Mouse (Mus musculus) heart, embryonic 11.5 days (tissue): Measurements from ENCODE around the gene Klf5. TPM values are rescaled to one million over a fixed set of nuclear protein-coding genes. Genes with fewer than 3 reads are reported as not detected.
A peak's percentile ranks its signal among the peaks of the same experiment; 100 is the strongest.

Source experiments
- ATAC-seq: fragments of 200-750 bp; cut with Nextera tagmentation; replicated peaks from 2 replicates; pipeline ENCODE4 v1.8.0; 2017; ENCODE audit warnings: moderate library complexity; ENCODE audit not compliant: insufficient number of reproducible peaks, low FRiP score, low TSS enrichment
- H3K27ac ChIP-seq: fragments of 300-500 bp; sonication (generic); 2 replicates; pipeline ENCODE4 v1.5.1; 2014; ENCODE audit warnings: mild to moderate bottlenecking, low read depth, low read length
- H3K27me3 ChIP-seq: fragments of 300-500 bp; sonication (generic); 2 replicates; pipeline ENCODE4 v1.6.1; 2014; ENCODE audit warnings: mild to moderate bottlenecking, low read length, mixed read lengths; ENCODE audit not compliant: control insufficient read depth, insufficient read depth
- H3K36me3 ChIP-seq: fragments of 300-500 bp; sonication (generic); 2 replicates; pipeline ENCODE4 v1.6.1; 2014; ENCODE audit warnings: mild to moderate bottlenecking, low read length, moderate library complexity, mixed read lengths; ENCODE audit not compliant: control insufficient read depth, insufficient read depth
- H3K4me1 ChIP-seq: fragments of 300-500 bp; sonication (generic); 2 replicates; pipeline ENCODE4 v1.6.1; 2014; ENCODE audit warnings: low read length; ENCODE audit not compliant: control insufficient read depth, insufficient read depth
- H3K4me2 ChIP-seq: fragments of 300-500 bp; sonication (generic); 2 replicates; pipeline ENCODE4 v1.6.1; 2014; ENCODE audit warnings: mild to moderate bottlenecking, moderate library complexity
- H3K4me3 ChIP-seq: fragments of 300-500 bp; sonication (generic); 2 replicates; pipeline ENCODE4 v1.5.1; 2014; ENCODE audit warnings: low read depth, low read length
- H3K9ac ChIP-seq: fragments of 300-500 bp; sonication (generic); 2 replicates; pipeline ENCODE4 v1.6.1; 2014; ENCODE audit warnings: mild to moderate bottlenecking, low read depth, low read length, moderate library complexity
- H3K9me3 ChIP-seq: fragments of 300-500 bp; sonication (generic); replicated peaks from 2 replicates; pipeline ENCODE4 v1.6.1; 2016; ENCODE audit warnings: low read length; ENCODE audit not compliant: control insufficient read depth
- WGBS: fragments of 180-500 bp; shearing (Covaris S2); extraction: QIAGEN DNeasy Blood & Tissue Kit; methylation state at CpG from one replicate; pipeline ENCODE4 v1.1.7; 2014; ENCODE audit not compliant: insufficient replicate concordance; 5-methylcytosine and 5-hydroxymethylcytosine counted together
- polyA plus RNA-seq: library from polyadenylated mRNA; unstranded; fragments of >200 nt; fragmentation: Nextera tagmentation; extraction: Ambion mirVana; gene quantifications from 2 replicates; pipeline ENCODE4 v1.2.1, GENCODE M21; 2014

Gene Klf5
- 2.4 and 2.6 TPM in 2 replicates for polyA plus RNA-seq

- WGBS, result under 1% methylated on average over 48 of the region's 67 CpGs
- H3K9ac ChIP-seq, result peak within 1 kb of the TSS; percentile 69
- ATAC-seq, result peak; percentile 96
- no peaks in the 10 kb centered on the region for H3K9me3 ChIP-seq
- H3K27me3 ChIP-seq, result peaks cover 10% of the 10 kb centered on the region
- 0 out of 2 replicates have a peak within 1 kb of the TSS, but pooled peaks have one; percentile 35 for H3K27ac ChIP-seq
- H3K4me3 ChIP-seq, result peak within 1 kb of the TSS; percentile 77
- peak within 1 kb of the TSS; percentile 99 for H3K4me2 ChIP-seq
- no peaks in the 10 kb centered on the region for H3K36me3 ChIP-seq
- H3K4me1 ChIP-seq, result peaks cover 3% of the 10 kb centered on the region; the same call in 1 of the 2 replicates
Observed at GRCm38 (mm10) chr14:99298385-99299021, at the start of gene Klf5. Gene Klf5, plus strand, starts transcription at chr14:99298691.

- Histone ChIP-seq H3K27me3 (no peaks in the 10 kb centered on the region), H3K9me3 (no peaks in the 10 kb centered on the region), H3K27ac (no peak overlapping the region), H3K4me3 (no peak overlapping the region), H3K9ac (no peak overlapping the region), H3K36me3 (no peaks in the 10 kb centered on the region), H3K4me2 (no peak overlapping the region), H3K4me1 (no peaks in the 10 kb centered on the region)
- WGBS, result 86% methylated on average over 12 of the region's 12 CpGs
- no peak for ATAC-seq
Observed at GRCm38 (mm10) chr14:99262026-99262425, 36.5 kb upstream of the Klf5 start.

- H3K4me1 ChIP-seq, result no peaks in the 10 kb centered on the region
- 71% methylated on average over 6 of the region's 6 CpGs for WGBS
- no peak overlapping the region for H3K27ac ChIP-seq
- no peak overlapping the region for H3K4me3 ChIP-seq
- no peaks in the 10 kb centered on the region for H3K27me3 ChIP-seq
- no peak for ATAC-seq
- H3K9me3 ChIP-seq, result no peaks in the 10 kb centered on the region
- no peak overlapping the region for H3K9ac ChIP-seq
- no peak overlapping the region for H3K4me2 ChIP-seq
- H3K36me3 ChIP-seq, result no peaks in the 10 kb centered on the region
Observed at GRCm38 (mm10) chr14:99263816-99264215, 34.7 kb upstream of the Klf5 start.

- no peak overlapping the region for H3K9ac ChIP-seq
- H3K4me3 ChIP-seq, result no peak overlapping the region
- H3K9me3 ChIP-seq, result no peaks in the 10 kb centered on the region
- ATAC-seq, result no peak
- no peak overlapping the region for H3K4me2 ChIP-seq
- WGBS, result 75% methylated on average over 14 of the region's 14 CpGs
- no peaks in the 10 kb centered on the region for H3K4me1 ChIP-seq
- H3K27me3 ChIP-seq, result no peaks in the 10 kb centered on the region
- H3K36me3 ChIP-seq, result no peaks in the 10 kb centered on the region
- no peak overlapping the region for H3K27ac ChIP-seq
Observed at GRCm38 (mm10) chr14:99265791-99266190, 32.7 kb upstream of the Klf5 start.

GRCm38 (mm10) chr14:99266749-99267148 lies 31.7 kb upstream of the Klf5 start:
- Histone ChIP-seq H3K4me3 (no peak overlapping the region), H3K27me3 (no peaks in the 10 kb centered on the region), H3K9me3 (no peaks in the 10 kb centered on the region), H3K9ac (no peak overlapping the region), H3K27ac (no peak overlapping the region), H3K4me1 (no peaks in the 10 kb centered on the region), H3K4me2 (no peak overlapping the region), H3K36me3 (no peaks in the 10 kb centered on the region)
- ATAC-seq, result no peak
- WGBS, result 62% methylated on average over 5 of the region's 5 CpGs

GRCm38 (mm10) chr14:99274056-99274455 lies 24.4 kb upstream of the Klf5 start:
- WGBS, result 62% methylated on average over 2 of the region's 2 CpGs
- Histone ChIP-seq H3K4me3 (no peak overlapping the region), H3K36me3 (no peaks in the 10 kb centered on the region), H3K9ac (no peak overlapping the region), H3K4me2 (no peak overlapping the region), H3K27ac (no peak overlapping the region), H3K4me1 (no peaks in the 10 kb centered on the region), H3K9me3 (no peaks in the 10 kb centered on the region), H3K27me3 (no peaks in the 10 kb centered on the region)
- ATAC-seq, result no peak

GRCm38 (mm10) chr14:99275827-99276226 lies 22.7 kb upstream of the Klf5 start:
- H3K36me3 ChIP-seq, result no peaks in the 10 kb centered on the region
- ATAC-seq, result no peak
- H3K9me3 ChIP-seq, result no peaks in the 10 kb centered on the region
- no peak overlapping the region for H3K27ac ChIP-seq
- H3K4me3 ChIP-seq, result no peak overlapping the region
- no peaks in the 10 kb centered on the region for H3K27me3 ChIP-seq
- no peak overlapping the region for H3K4me2 ChIP-seq
- H3K4me1 ChIP-seq, result no peaks in the 10 kb centered on the region
- H3K9ac ChIP-seq, result no peak overlapping the region
- WGBS, result 40% methylated on average over 4 of the region's 4 CpGs

- WGBS, result 45% methylated on average over 9 of the region's 9 CpGs
- no peak for ATAC-seq
- Histone ChIP-seq H3K9me3 (no peaks in the 10 kb centered on the region), H3K4me2 (no peak overlapping the region), H3K9ac (no peak overlapping the region), H3K36me3 (no peaks in the 10 kb centered on the region), H3K4me1 (no peaks in the 10 kb centered on the region), H3K27ac (no peak overlapping the region), H3K4me3 (no peak overlapping the region), H3K27me3 (no peaks in the 10 kb centered on the region)
Observed at GRCm38 (mm10) chr14:99278312-99278711, 20.2 kb upstream of the Klf5 start.
